Mouse (Mus musculus) megakaryocyte, embryonic 14.5 days (primary cell): ENCODE measurements at regions not wholly inside any gene's neighbourhood (a gene's known extent, or its start where the extent isn't known, plus 50 kb on each side); places are given as distances from the start of the nearest gene placed in this dataset.

Experiments used
- H3K27me3 ChIP-seq: replicated peaks from 2 replicates; pipeline ENCODE3; 2012; ENCODE audit warnings: inconsistent platforms
- H3K36me3 ChIP-seq: replicated peaks from 2 replicates; pipeline ENCODE3; 2012; ENCODE audit warnings: low read length, inconsistent platforms, mixed read lengths
- H3K4me1 ChIP-seq: 2 replicates; pipeline ENCODE4 v1.6.1; 2012; ENCODE audit warnings: inconsistent platforms
- H3K4me3 ChIP-seq: replicated peaks from 2 replicates; pipeline ENCODE3; 2012; ENCODE audit warnings: moderate library complexity, mild to moderate bottlenecking, inconsistent platforms
- H3K9me3 ChIP-seq: 2 replicates; pipeline ENCODE4 v1.6.1; 2012; ENCODE audit warnings: inconsistent platforms
- FLI1 ChIP-seq: IDR thresholded peaks from 2 replicates; pipeline ENCODE4 v1.6.1; 2012; ENCODE audit warnings: low read length, inconsistent platforms, mixed read lengths
- GATA1 ChIP-seq: IDR thresholded peaks from 3 replicates; pipeline ENCODE4 v1.6.1; 2012; ENCODE audit warnings: mixed read lengths, low read length, inconsistent platforms, borderline replicate concordance

GRCm38 (mm10) chr5:64519731-64520130 is 283.5 kb upstream of the Klf3 start:
- TF ChIP-seq GATA1 (no peak), FLI1 (no peak)
- Histone ChIP-seq H3K36me3 (no peaks in the 10 kb centered on the region), H3K27me3 (peaks cover 7% of the 10 kb centered on the region), H3K4me3 (no peak overlapping the region), H3K4me1 (peaks cover 17% of the 10 kb centered on the region), H3K9me3 (peaks cover 4% of the 10 kb centered on the region)

GRCm38 (mm10) chr5:64521401-64521800 is 281.8 kb upstream of the Klf3 start:
- no peaks in the 10 kb centered on the region for H3K36me3 ChIP-seq
- H3K27me3 ChIP-seq, result peaks cover 2% of the 10 kb centered on the region
- no peak for TF ChIP-seq GATA1
- TF ChIP-seq FLI1, result no peak
- no peak overlapping the region for H3K4me3 ChIP-seq
- peaks cover 4% of the 10 kb centered on the region for H3K9me3 ChIP-seq
- peaks cover 21% of the 10 kb centered on the region for H3K4me1 ChIP-seq

GRCm38 (mm10) chr5:64521969-64522368 is 281.2 kb upstream of the Klf3 start:
- H3K9me3 ChIP-seq, result peaks cover 4% of the 10 kb centered on the region

GRCm38 (mm10) chr5:64526521-64526920 is 276.7 kb upstream of the Klf3 start:
- no peaks in the 10 kb centered on the region for H3K27me3 ChIP-seq
- peaks cover 19% of the 10 kb centered on the region for H3K4me1 ChIP-seq
- H3K9me3 ChIP-seq, result peaks cover 9% of the 10 kb centered on the region
- H3K36me3 ChIP-seq, result no peaks in the 10 kb centered on the region
- H3K4me3 ChIP-seq, result no peak overlapping the region
- TF ChIP-seq GATA1, result no peak
- TF ChIP-seq FLI1, result no peak

More at GRCm38 (mm10) chr5:64521969-64522368, 281.2 kb upstream of the Klf3 start:
- Histone ChIP-seq H3K36me3 (no peaks in the 10 kb centered on the region), H3K4me1 (peaks cover 24% of the 10 kb centered on the region), H3K4me3 (no peak overlapping the region), H3K27me3 (peaks cover under 1% of the 10 kb centered on the region)
- TF ChIP-seq FLI1 (no peak), GATA1 (no peak)

GRCm38 (mm10) chr5:64527962-64528361 is 275.2 kb upstream of the Klf3 start:
- H3K4me1 ChIP-seq, result peaks cover 13% of the 10 kb centered on the region
- no peaks in the 10 kb centered on the region for H3K36me3 ChIP-seq
- H3K4me3 ChIP-seq, result no peak overlapping the region
- peaks cover 14% of the 10 kb centered on the region for H3K9me3 ChIP-seq
- TF ChIP-seq GATA1 (no peak), FLI1 (no peak)
- H3K27me3 ChIP-seq, result no peaks in the 10 kb centered on the region

GRCm38 (mm10) chr5:64534371-64534770 is 268.8 kb upstream of the Klf3 start:
- H3K4me1 ChIP-seq, result peaks cover 4% of the 10 kb centered on the region; the same call in 1 of the 2 replicates
- no peak for TF ChIP-seq GATA1
- TF ChIP-seq FLI1, result no peak
- peaks cover 10% of the 10 kb centered on the region for H3K9me3 ChIP-seq

GRCm38 (mm10) chr5:64534947-64535346 is 268.2 kb upstream of the Klf3 start:
- H3K9me3 ChIP-seq, result peaks cover 10% of the 10 kb centered on the region
- no peaks in the 10 kb centered on the region for H3K27me3 ChIP-seq
- no peaks in the 10 kb centered on the region for H3K36me3 ChIP-seq
- no peak for TF ChIP-seq GATA1
- TF ChIP-seq FLI1, result no peak
- peaks cover 4% of the 10 kb centered on the region; the same call in 1 of the 2 replicates for H3K4me1 ChIP-seq
- H3K4me3 ChIP-seq, result no peak overlapping the region

More at GRCm38 (mm10) chr5:64534371-64534770, 268.8 kb upstream of the Klf3 start:
- no peaks in the 10 kb centered on the region for H3K36me3 ChIP-seq
- no peak overlapping the region for H3K4me3 ChIP-seq
- no peaks in the 10 kb centered on the region for H3K27me3 ChIP-seq

- H3K36me3 ChIP-seq, result no peaks in the 10 kb centered on the region
- no peak overlapping the region for H3K4me3 ChIP-seq
- TF ChIP-seq FLI1 (no peak), GATA1 (no peak)
- H3K4me1 ChIP-seq, result peaks cover 4% of the 10 kb centered on the region; the same call in 1 of the 2 replicates
- peaks cover 7% of the 10 kb centered on the region for H3K9me3 ChIP-seq
- no peaks in the 10 kb centered on the region for H3K27me3 ChIP-seq
These were observed 267.6 kb upstream of the Klf3 start for GRCm38 (mm10) chr5:64535546-64535945.

- Histone ChIP-seq H3K9me3 (peaks cover 5% of the 10 kb centered on the region; the same call in 1 of the 2 replicates), H3K4me1 (peaks cover 4% of the 10 kb centered on the region; the same call in 1 of the 2 replicates), H3K4me3 (no peak overlapping the region), H3K36me3 (no peaks in the 10 kb centered on the region), H3K27me3 (no peaks in the 10 kb centered on the region)
- TF ChIP-seq FLI1, result no peak
- TF ChIP-seq GATA1, result no peak
These were observed 266.6 kb upstream of the Klf3 start for GRCm38 (mm10) chr5:64536393-64537112.

- H3K4me1 ChIP-seq, result peaks cover 4% of the 10 kb centered on the region; the same call in 1 of the 2 replicates
- no peaks in the 10 kb centered on the region for H3K36me3 ChIP-seq
- no peak overlapping the region for H3K4me3 ChIP-seq
These were observed 265.9 kb upstream of the Klf3 start for GRCm38 (mm10) chr5:64537113-64537780.

More at GRCm38 (mm10) chr5:64537113-64537780, 265.9 kb upstream of the Klf3 start:
- TF ChIP-seq FLI1, result no peak
- no peak for TF ChIP-seq GATA1
- no peaks in the 10 kb centered on the region for H3K9me3 ChIP-seq
- H3K27me3 ChIP-seq, result no peaks in the 10 kb centered on the region
